ENCODE assay signal across 7 mouse cellular contexts in genomic region chr7:128031403-128031976, GRCm38 (mm10). TPM values are rescaled to one million over a fixed set of nuclear protein-coding genes. Genes with fewer than 3 reads are reported as not detected.
DNase-seq lines count a peak whose midpoint lies in the region; ATAC-seq and TF ChIP-seq lines count a peak whose summit lies in the region.

No protein-coding gene starts in this region.

- no peaks in the 10 kb centered on the region for H3K9me3 ChIP-seq in midbrain, embryonic 10.5 days (replicated peaks)
- H3K9me3 ChIP-seq in midbrain, embryonic 13.5 days = no peaks in the 10 kb centered on the region
- H3K9me3 ChIP-seq in stomach, embryonic 15.5 days = no peaks in the 10 kb centered on the region

- WGBS in midbrain, embryonic 10.5 days = 37% methylated on average over 9 of the region's 9 CpGs
- 38% methylated on average over 9 of the region's 9 CpGs for WGBS in midbrain, embryonic 13.5 days
- 42% methylated on average over 9 of the region's 9 CpGs for WGBS in stomach, embryonic 15.5 days
- 43% methylated on average over 9 of the region's 9 CpGs for WGBS in cerebellum, adult 2 months

- H3K9ac ChIP-seq in midbrain, embryonic 13.5 days (replicated peaks) = no peak overlapping the region
- H3K9ac ChIP-seq in stomach, embryonic 15.5 days = no peak overlapping the region

- H3K27ac ChIP-seq in midbrain, embryonic 10.5 days (replicated peaks) = no peak overlapping the region
- no peak overlapping the region for H3K27ac ChIP-seq in midbrain, embryonic 13.5 days
- peak overlapping the region; percentile 67 for H3K27ac ChIP-seq in stomach, embryonic 15.5 days
- H3K27ac ChIP-seq in cerebellum, adult 2 months (ENCODE audit: insufficient read depth, low read length) = no peak overlapping the region

- peak; percentile 24 for DNase-seq in midbrain, embryonic 10.5 days (ENCODE audit: low spot score)
- peak; percentile 31 for DNase-seq in embryo, embryonic 9.5 days (ENCODE audit: extremely low spot score)
- DNase-seq in kidney, postnatal 25 days = peak; percentile 25 to 61
- DNase-seq in cerebellum, adult 2 months = no peak
- no peak for DNase-seq in ovary, postnatal 36 days (ENCODE audit: low spot score)

- H3K36me3 ChIP-seq in midbrain, embryonic 10.5 days = no peaks in the 10 kb centered on the region
- H3K36me3 ChIP-seq in midbrain, embryonic 13.5 days = no peaks in the 10 kb centered on the region
- no peaks in the 10 kb centered on the region for H3K36me3 ChIP-seq in stomach, embryonic 15.5 days

- H3K4me2 ChIP-seq in midbrain, embryonic 13.5 days (replicated peaks) = no peak overlapping the region
- no peak overlapping the region for H3K4me2 ChIP-seq in stomach, embryonic 15.5 days

- no peak overlapping the region for H3K4me3 ChIP-seq in midbrain, embryonic 10.5 days
- H3K4me3 ChIP-seq in midbrain, embryonic 13.5 days (replicated peaks) = no peak overlapping the region
- no peak overlapping the region for H3K4me3 ChIP-seq in stomach, embryonic 15.5 days (replicated peaks)
- H3K4me3 ChIP-seq in cerebellum, adult 2 months (replicated peaks; ENCODE audit: insufficient read depth, low read depth, low read length) = no peak overlapping the region

- H3K27me3 ChIP-seq in midbrain, embryonic 10.5 days (ENCODE audit: low read depth, poor library complexity, severe bottlenecking) = no peaks in the 10 kb centered on the region
- H3K27me3 ChIP-seq in midbrain, embryonic 13.5 days = no peaks in the 10 kb centered on the region
- no peaks in the 10 kb centered on the region for H3K27me3 ChIP-seq in stomach, embryonic 15.5 days (replicated peaks)
- no peaks in the 10 kb centered on the region for H3K27me3 ChIP-seq in cerebellum, adult 2 months (ENCODE audit: control insufficient read depth, insufficient read depth, low read length)

- TF ChIP-seq POLR2A in cerebellum, adult 2 months (IDR thresholded peaks at IDR 0.05; ENCODE audit: borderline replicate concordance, insufficient read depth, low read length) = no peak

- ATAC-seq in midbrain, embryonic 13.5 days = no peak
- peak; percentile 84 for ATAC-seq in stomach, embryonic 15.5 days (ENCODE audit: insufficient read depth, low FRiP score, low read depth)

- TF ChIP-seq CTCF in cerebellum, adult 2 months (IDR thresholded peaks at IDR 0.05; ENCODE audit: borderline replicate concordance, insufficient read depth, low read depth, low read length) = no peak

- H3K4me1 ChIP-seq in midbrain, embryonic 10.5 days = no peaks in the 10 kb centered on the region
- H3K4me1 ChIP-seq in midbrain, embryonic 13.5 days (replicated peaks) = no peaks in the 10 kb centered on the region
- H3K4me1 ChIP-seq in stomach, embryonic 15.5 days = no peaks in the 10 kb centered on the region
- H3K4me1 ChIP-seq in cerebellum, adult 2 months (ENCODE audit: control insufficient read depth, insufficient read depth, low read length) = no peaks in the 10 kb centered on the region

RNA-seq across cellular contexts. Expression of gene Trim72, which starts 27.7 kb away (rescaled TPM):
- polyA plus RNA-seq in midbrain, embryonic 10.5 days (2016; fragmentation: Nextera tagmentation; extraction: Ambion mirVana) = not detected in 2 replicates
- polyA plus RNA-seq in midbrain, embryonic 13.5 days (2015; fragmentation: Nextera tagmentation; extraction: Ambion mirVana) = not detected in 2 replicates
- 0.09 and 0.41 TPM in 2 replicates for polyA plus RNA-seq in stomach, embryonic 15.5 days (2015; fragmentation: Nextera tagmentation; extraction: Ambion mirVana)
- 2.1 and 2.3 TPM in 2 replicates for polyA plus RNA-seq in cerebellum, adult 2 months (2012; rRNA removed)

RNA-seq across cellular contexts. Expression of gene Itgam, which starts 30.9 kb away (rescaled TPM):
- polyA plus RNA-seq in midbrain, embryonic 10.5 days (2016; fragmentation: Nextera tagmentation; extraction: Ambion mirVana) = 0.48 and 0.68 TPM in 2 replicates
- 0.58 and 0.71 TPM in 2 replicates for polyA plus RNA-seq in midbrain, embryonic 13.5 days (2015; fragmentation: Nextera tagmentation; extraction: Ambion mirVana)
- 3.5 and 3.6 TPM in 2 replicates for polyA plus RNA-seq in stomach, embryonic 15.5 days (2015; fragmentation: Nextera tagmentation; extraction: Ambion mirVana)
- polyA plus RNA-seq in cerebellum, adult 2 months (2012; rRNA removed) = 3.4 and 4.2 TPM in 2 replicates

RNA-seq across cellular contexts. Expression of gene Gm49368, which starts 31.0 kb away (rescaled TPM):
- polyA plus RNA-seq in midbrain, embryonic 10.5 days (2016; fragmentation: Nextera tagmentation; extraction: Ambion mirVana) = not detected in 2 replicates
- not detected in 2 replicates for polyA plus RNA-seq in midbrain, embryonic 13.5 days (2015; fragmentation: Nextera tagmentation; extraction: Ambion mirVana)
- polyA plus RNA-seq in stomach, embryonic 15.5 days (2015; fragmentation: Nextera tagmentation; extraction: Ambion mirVana) = not detected in 2 replicates
- not detected in 2 replicates for polyA plus RNA-seq in cerebellum, adult 2 months (2012; rRNA removed)

RNA-seq across cellular contexts. Expression of gene Pycard, which starts 37.8 kb away (rescaled TPM):
- polyA plus RNA-seq in midbrain, embryonic 10.5 days (2016; fragmentation: Nextera tagmentation; extraction: Ambion mirVana) = 6.1 and 7.5 TPM in 2 replicates
- 3.9 and 4.1 TPM in 2 replicates for polyA plus RNA-seq in midbrain, embryonic 13.5 days (2015; fragmentation: Nextera tagmentation; extraction: Ambion mirVana)
- 177 and 185 TPM in 2 replicates for polyA plus RNA-seq in stomach, embryonic 15.5 days (2015; fragmentation: Nextera tagmentation; extraction: Ambion mirVana)
- polyA plus RNA-seq in cerebellum, adult 2 months (2012; rRNA removed) = 3.9 and 5.1 TPM in 2 replicates

Comparison
In these comparisons a context has a peak if more than half of its experiments do, and no peak if none do; other contexts are left out.
1. DNase-seq: peak in midbrain, embryonic 10.5 days (single experiment), embryo, embryonic 9.5 days (single experiment) and kidney, postnatal 25 days (2 of 2); none in cerebellum, adult 2 months (0 of 2) and ovary, postnatal 36 days (single experiment).